Mouse (Mus musculus) WW6 (cell line): ENCODE data around the gene Olfr1231.

Experiments
- DNase-seq: peaks from one replicate; pipeline ENCODE4 v3.0.0-alpha.2; 2013; ENCODE audit warnings: low read depth, low spot score

Gene Olfr1231

DNA sequence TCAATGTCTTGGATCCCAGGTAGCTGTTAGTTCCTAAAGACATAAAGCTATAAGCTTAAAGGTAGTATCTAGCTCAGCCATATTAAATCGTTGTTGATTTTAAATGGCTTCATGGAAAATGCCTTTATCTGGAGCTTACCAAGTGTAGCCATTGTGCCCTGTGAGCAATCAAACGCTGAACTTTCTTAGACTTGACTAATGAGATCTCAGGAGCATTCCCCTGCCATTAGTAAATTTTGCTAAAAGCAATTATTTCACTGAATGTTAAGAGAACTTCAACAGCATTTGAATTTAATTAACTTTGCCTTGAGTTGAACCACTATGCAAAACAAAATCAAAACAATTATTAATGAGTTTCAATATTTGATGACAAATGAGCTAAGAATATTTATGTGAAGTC is at the start of gene Olfr1231:
Gene Olfr1231 (minus strand): TSS at position 101 of the 400 bp plus-strand sequence.
- DNase-seq = no peak

DNA sequence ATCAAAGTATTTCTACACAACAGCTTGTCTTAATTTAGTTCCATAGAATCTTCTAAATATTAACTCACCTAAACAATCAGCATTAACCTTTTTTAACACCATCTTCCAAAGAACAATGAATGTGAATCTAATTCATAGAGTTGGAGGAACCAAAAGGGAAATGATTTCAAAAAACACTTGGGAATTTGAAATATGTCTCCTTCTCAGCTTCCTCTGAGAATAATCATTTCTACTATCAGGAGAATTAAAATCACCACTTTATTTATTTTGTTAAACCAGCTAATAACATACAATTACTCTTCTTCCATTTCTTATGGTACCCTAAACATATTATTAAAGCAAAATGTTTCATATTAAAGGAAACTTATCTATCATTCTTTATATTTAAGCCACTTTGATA is 35.4 kb upstream of the Olfr1231 start, which contains the start of gene Olfr1233:
Gene Olfr1233 (minus strand): TSS at position 101 of the 400 bp plus-strand sequence.
- no peak for DNase-seq

DNA sequence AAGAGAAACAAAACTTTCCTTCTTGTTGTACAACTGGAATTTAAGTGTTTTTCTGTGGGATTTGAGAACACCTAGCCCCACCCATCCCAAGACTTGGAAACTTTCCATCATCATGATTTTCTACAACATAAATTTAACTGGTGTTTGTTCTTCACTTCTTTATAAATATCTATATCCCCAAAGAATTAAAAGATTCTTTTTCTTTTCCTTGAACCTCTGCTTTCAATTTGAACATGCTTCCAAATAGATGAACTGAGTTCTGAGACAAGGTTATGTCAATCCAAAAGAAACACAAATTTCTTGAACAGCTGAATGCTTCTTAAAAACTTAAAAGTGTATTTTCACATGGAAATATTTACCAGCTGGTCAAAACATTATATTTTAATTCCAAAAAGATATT is 22.7 kb upstream of the Olfr1231 start, which contains the start of gene Olfr1232:
Gene Olfr1232 (minus strand): TSS at position 101 of the 400 bp plus-strand sequence.
- no peak for DNase-seq

DNA sequence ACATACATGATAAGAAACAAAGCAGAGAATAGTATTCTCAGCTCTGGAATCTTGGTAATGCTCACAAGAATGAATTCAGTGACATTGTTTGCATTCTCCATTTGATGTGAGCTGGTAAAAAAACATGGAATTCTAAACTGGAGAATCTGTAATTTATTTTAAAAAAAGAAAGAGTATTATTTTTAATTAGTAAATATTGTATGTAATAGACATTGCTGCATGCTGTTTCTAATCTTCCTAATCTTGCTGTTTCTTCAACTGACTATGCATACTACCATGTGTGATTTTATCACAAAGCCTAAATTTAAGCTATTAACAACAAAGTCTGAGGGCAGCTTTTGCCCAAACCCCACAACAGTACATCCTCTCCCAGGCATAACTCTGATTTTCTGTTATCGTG is 9.7 kb downstream of the Olfr1231 start, which contains the start of gene Olfr1230:
Gene Olfr1230 (minus strand): TSS at position 101 of the 400 bp plus-strand sequence.
- DNase-seq = no peak

GRCm38 (mm10) chr2:89287914-89288313 is 19.0 kb downstream of the Olfr1231 start, which contains the start of gene Olfr1229:
Gene Olfr1229, minus strand, starts transcription at chr2:89288014.
- no peak for DNase-seq

- DNase-seq = no peak
Measured at GRCm38 (mm10) chr2:89253962-89254361, 52.9 kb downstream of the Olfr1231 start, which contains the start of gene Olfr1228. Gene Olfr1228, minus strand, starts transcription at chr2:89254062.
